Mouse (Mus musculus): Measurements from ENCODE around the gene Eipr1. TPM values are rescaled to one million over a fixed set of nuclear protein-coding genes. Genes with fewer than 3 reads are reported as not detected.

Gene Eipr1
- polyA plus RNA-seq, 1 experiment from 2014 or later: 43.0 TPM

GRCm38 (mm10) chr12:28872271-28872670, 120.7 kb downstream of the Eipr1 start:
- H3K4me2 ChIP-seq: no peak overlapping the region
- H3K36me3 ChIP-seq (ENCODE audit: control insufficient read depth, insufficient read depth, low read length): no peaks in the 10 kb centered on the region
- 86% methylated on average over 12 of the region's 12 CpGs for WGBS
- H3K27ac ChIP-seq (ENCODE audit: low read depth, low read length): no peak overlapping the region
- no peaks in the 10 kb centered on the region for H3K9me3 ChIP-seq (ENCODE audit: control insufficient read depth, low read length)
- H3K27me3 ChIP-seq (ENCODE audit: control insufficient read depth, insufficient read depth, low read length): no peaks in the 10 kb centered on the region
- no peak for ATAC-seq (ENCODE audit: low FRiP score)
- no peaks in the 10 kb centered on the region for H3K4me1 ChIP-seq (ENCODE audit: control insufficient read depth, insufficient read depth, low read length)
- no peak for DNase-seq (ENCODE audit: low spot score, missing footprints)
- no peak overlapping the region for H3K9ac ChIP-seq (ENCODE audit: low read length)
- no peak overlapping the region for H3K4me3 ChIP-seq (ENCODE audit: low read depth, low read length)

- Histone ChIP-seq H3K36me3 (ENCODE audit: control insufficient read depth, insufficient read depth, low read length) (no peaks in the 10 kb centered on the region), H3K27ac (ENCODE audit: low read depth, low read length) (no peak overlapping the region), H3K4me1 (ENCODE audit: control insufficient read depth, insufficient read depth, low read length) (no peaks in the 10 kb centered on the region), H3K27me3 (ENCODE audit: control insufficient read depth, insufficient read depth, low read length) (no peaks in the 10 kb centered on the region), H3K9ac (ENCODE audit: low read length) (no peak overlapping the region), H3K4me3 (ENCODE audit: low read depth, low read length) (no peak overlapping the region), H3K4me2 (no peak overlapping the region), H3K9me3 (ENCODE audit: control insufficient read depth, low read length) (no peaks in the 10 kb centered on the region)
- 82% methylated on average over 8 of the region's 8 CpGs for WGBS
- ATAC-seq (ENCODE audit: low FRiP score): no peak
- DNase-seq (ENCODE audit: low spot score, missing footprints): no peak
These were observed 123.2 kb downstream of the Eipr1 start for GRCm38 (mm10) chr12:28874781-28875251.

DNA sequence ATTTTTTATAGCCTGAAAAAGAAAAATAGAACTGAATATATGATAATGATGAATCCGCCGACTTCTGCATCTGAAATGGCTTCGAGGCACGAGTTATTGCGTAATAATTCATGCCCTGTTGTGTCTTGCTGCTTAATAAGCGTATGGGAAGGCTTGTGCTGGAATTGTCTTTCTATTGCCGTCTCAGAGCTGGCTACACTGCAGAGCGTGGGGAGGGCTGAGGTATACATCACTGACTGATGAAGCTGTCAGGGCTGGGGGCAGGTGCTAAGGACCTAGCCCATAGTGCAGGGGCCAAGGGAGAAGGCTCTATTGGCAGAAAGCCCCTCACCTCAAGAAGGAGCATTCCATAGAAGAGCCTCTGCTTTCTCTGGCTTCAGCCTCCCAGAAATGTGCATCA, 123.9 kb downstream of the Eipr1 start:
- Histone ChIP-seq H3K4me1 (ENCODE audit: control insufficient read depth, insufficient read depth, low read length) (0 out of 2 replicates have a peak, but pooled peaks cover 3% of the 10 kb centered on the region), H3K9me3 (ENCODE audit: control insufficient read depth, low read length) (no peaks in the 10 kb centered on the region), H3K27me3 (ENCODE audit: control insufficient read depth, insufficient read depth, low read length) (no peaks in the 10 kb centered on the region), H3K4me2 (no peak overlapping the region), H3K4me3 (ENCODE audit: low read depth, low read length) (no peak overlapping the region), H3K36me3 (ENCODE audit: control insufficient read depth, insufficient read depth, low read length) (no peaks in the 10 kb centered on the region), H3K9ac (ENCODE audit: low read length) (no peak overlapping the region), H3K27ac (ENCODE audit: low read depth, low read length) (no peak overlapping the region)
- WGBS: 90% methylated on average over 8 of the region's 8 CpGs
- no peak for ATAC-seq (ENCODE audit: low FRiP score)
- DNase-seq (ENCODE audit: low spot score, missing footprints): no peak

GRCm38 (mm10) chr12:28880471-28880870, 128.9 kb downstream of the Eipr1 start:
- H3K9ac ChIP-seq (ENCODE audit: low read length): no peak overlapping the region
- no peaks in the 10 kb centered on the region for H3K27me3 ChIP-seq (ENCODE audit: control insufficient read depth, insufficient read depth, low read length)
- H3K4me2 ChIP-seq: no peak overlapping the region
- H3K4me1 ChIP-seq (ENCODE audit: control insufficient read depth, insufficient read depth, low read length): 0 out of 2 replicates have a peak, but pooled peaks cover 4% of the 10 kb centered on the region
- DNase-seq (ENCODE audit: low spot score, missing footprints) (peak; percentile 77), ATAC-seq (ENCODE audit: low FRiP score) (0 out of 2 replicates have a peak, but pooled peaks have one; percentile 50)
- H3K4me3 ChIP-seq (ENCODE audit: low read depth, low read length): no peak overlapping the region
- H3K9me3 ChIP-seq (ENCODE audit: control insufficient read depth, low read length): no peaks in the 10 kb centered on the region
- H3K27ac ChIP-seq (ENCODE audit: low read depth, low read length): no peak overlapping the region; the same call in 1 of the 2 replicates
- no peaks in the 10 kb centered on the region for H3K36me3 ChIP-seq (ENCODE audit: control insufficient read depth, insufficient read depth, low read length)

DNA sequence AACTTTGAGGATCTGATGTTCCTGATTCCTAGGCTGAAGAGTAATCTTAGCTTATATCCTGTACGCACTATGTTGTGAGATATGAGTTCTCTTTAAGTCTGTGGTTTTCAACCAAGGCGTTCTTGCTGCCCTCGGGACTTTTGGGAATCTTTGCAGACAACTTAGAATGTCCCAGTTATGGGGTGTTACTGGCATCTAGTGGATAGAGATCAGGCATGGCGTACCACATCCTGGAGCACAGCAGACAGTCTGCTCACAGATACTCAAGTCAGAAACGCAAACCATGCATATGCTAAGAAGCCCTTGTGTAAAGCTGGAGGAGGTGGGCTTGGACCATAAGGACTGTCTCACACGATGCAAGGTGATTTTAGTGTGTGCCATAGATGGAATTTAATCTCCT, 136.1 kb downstream of the Eipr1 start:
- no peaks in the 10 kb centered on the region for H3K9me3 ChIP-seq (ENCODE audit: control insufficient read depth, low read length)
- H3K27ac ChIP-seq (ENCODE audit: low read depth, low read length): no peak overlapping the region
- no peak overlapping the region for H3K9ac ChIP-seq (ENCODE audit: low read length)
- peaks cover 3% of the 10 kb centered on the region; the same call in 1 of the 2 replicates for H3K4me1 ChIP-seq (ENCODE audit: control insufficient read depth, insufficient read depth, low read length)
- H3K36me3 ChIP-seq (ENCODE audit: control insufficient read depth, insufficient read depth, low read length): no peaks in the 10 kb centered on the region
- 85% methylated on average over 6 of the region's 6 CpGs for WGBS
- H3K27me3 ChIP-seq (ENCODE audit: control insufficient read depth, insufficient read depth, low read length): no peaks in the 10 kb centered on the region
- no peak for ATAC-seq (ENCODE audit: low FRiP score)
- no peak overlapping the region for H3K4me2 ChIP-seq
- peak; percentile 73 for DNase-seq (ENCODE audit: low spot score, missing footprints)
- no peak overlapping the region for H3K4me3 ChIP-seq (ENCODE audit: low read depth, low read length)

DNA sequence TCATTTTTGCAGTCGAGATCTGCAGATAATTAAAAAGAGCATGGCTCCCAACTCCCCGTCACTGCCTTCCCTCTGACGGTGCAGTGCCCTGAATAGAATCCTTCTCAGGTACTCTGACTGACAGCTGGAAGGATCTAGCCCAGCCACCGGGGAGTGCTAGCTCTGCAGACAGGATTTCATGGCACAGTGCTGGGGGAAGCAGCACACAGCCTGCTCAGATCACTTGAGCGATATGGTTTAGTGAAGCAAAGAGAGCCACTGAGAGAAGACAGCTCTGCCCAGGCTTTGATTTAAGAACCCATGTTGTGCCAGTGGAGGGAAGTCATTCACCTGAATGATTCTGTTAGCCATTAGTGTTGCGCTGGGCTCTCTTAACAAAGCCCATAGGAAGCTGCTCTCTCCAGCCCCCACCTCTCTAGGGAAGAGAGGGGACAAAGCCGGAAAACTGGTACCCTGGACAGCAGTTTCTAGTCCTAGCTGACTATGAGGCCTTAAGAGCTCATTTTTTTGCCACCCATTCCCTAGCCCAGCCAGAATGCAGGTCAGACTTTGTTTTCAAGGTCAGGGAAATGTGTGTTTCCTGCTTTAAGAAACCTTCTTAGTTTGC, 137.6 kb downstream of the Eipr1 start:
- WGBS: 46% methylated on average over 7 of the region's 7 CpGs
- Histone ChIP-seq H3K27me3 (ENCODE audit: control insufficient read depth, insufficient read depth, low read length) (no peaks in the 10 kb centered on the region), H3K36me3 (ENCODE audit: control insufficient read depth, insufficient read depth, low read length) (no peaks in the 10 kb centered on the region), H3K4me3 (ENCODE audit: low read depth, low read length) (no peak overlapping the region), H3K4me1 (ENCODE audit: control insufficient read depth, insufficient read depth, low read length) (peaks cover 3% of the 10 kb centered on the region; the same call in 1 of the 2 replicates), H3K27ac (ENCODE audit: low read depth, low read length) (no peak overlapping the region), H3K4me2 (no peak overlapping the region), H3K9ac (ENCODE audit: low read length) (no peak overlapping the region), H3K9me3 (ENCODE audit: control insufficient read depth, low read length) (no peaks in the 10 kb centered on the region)
- ATAC-seq (ENCODE audit: low FRiP score): 0 out of 2 replicates have a peak, but pooled peaks have one; percentile 30
- no peak for DNase-seq (ENCODE audit: low spot score, missing footprints)

DNA sequence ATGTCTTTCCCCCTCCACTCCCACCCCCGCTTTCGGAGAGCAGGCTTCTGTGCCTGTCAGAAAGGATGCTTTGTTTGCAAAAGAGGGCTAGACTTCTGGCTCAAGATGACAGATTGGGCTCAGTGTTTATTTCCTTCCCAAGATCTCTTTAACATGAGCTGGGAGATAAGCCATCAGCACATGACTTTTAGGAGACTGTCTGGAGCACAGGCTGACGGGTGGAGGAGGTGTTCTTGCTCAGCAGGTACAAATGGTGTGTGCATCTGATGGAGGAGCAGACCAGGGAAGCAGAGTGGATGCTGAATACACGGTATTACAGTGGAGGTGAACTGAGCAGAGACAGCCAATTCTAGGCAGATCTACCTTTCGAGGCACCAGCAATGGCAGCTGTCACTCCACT, 139.9 kb downstream of the Eipr1 start:
- H3K4me1 ChIP-seq (ENCODE audit: control insufficient read depth, insufficient read depth, low read length): peaks cover 3% of the 10 kb centered on the region; the same call in 1 of the 2 replicates
- H3K9me3 ChIP-seq (ENCODE audit: control insufficient read depth, low read length): no peaks in the 10 kb centered on the region
- H3K9ac ChIP-seq (ENCODE audit: low read length): no peak overlapping the region
- H3K4me3 ChIP-seq (ENCODE audit: low read depth, low read length): no peak overlapping the region
- H3K27me3 ChIP-seq (ENCODE audit: control insufficient read depth, insufficient read depth, low read length): no peaks in the 10 kb centered on the region
- no peaks in the 10 kb centered on the region for H3K36me3 ChIP-seq (ENCODE audit: control insufficient read depth, insufficient read depth, low read length)
- no peak overlapping the region for H3K4me2 ChIP-seq
- WGBS: 79% methylated on average over 5 of the region's 5 CpGs
- ATAC-seq (ENCODE audit: low FRiP score): no peak
- no peak for DNase-seq (ENCODE audit: low spot score, missing footprints)
- H3K27ac ChIP-seq (ENCODE audit: low read depth, low read length): no peak overlapping the region; the same call in 1 of the 2 replicates

DNA sequence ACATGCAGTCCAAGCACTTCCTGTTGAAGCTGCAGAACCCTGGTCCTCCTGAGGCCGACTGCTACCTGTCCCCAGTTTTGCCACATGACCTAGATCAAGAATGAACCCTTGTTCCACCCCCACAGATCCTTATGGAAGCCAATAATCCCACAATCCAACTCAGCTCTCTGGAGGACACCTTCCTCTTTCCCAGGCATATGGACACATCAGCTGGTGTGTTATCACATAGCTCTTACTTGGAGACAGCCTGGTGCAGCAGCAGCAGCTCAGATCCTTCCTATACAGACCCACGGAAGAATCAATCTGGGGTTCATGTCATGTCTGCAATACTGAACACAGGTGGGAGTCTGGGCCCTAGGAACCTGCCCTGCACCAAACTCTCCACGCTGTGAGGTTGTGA, 145.0 kb downstream of the Eipr1 start:
- Histone ChIP-seq H3K4me2 (no peak overlapping the region), H3K4me1 (ENCODE audit: control insufficient read depth, insufficient read depth, low read length) (0 out of 2 replicates have a peak, but pooled peaks cover 2% of the 10 kb centered on the region), H3K27ac (ENCODE audit: low read depth, low read length) (no peak overlapping the region), H3K9me3 (ENCODE audit: control insufficient read depth, low read length) (no peaks in the 10 kb centered on the region), H3K27me3 (ENCODE audit: control insufficient read depth, insufficient read depth, low read length) (no peaks in the 10 kb centered on the region), H3K4me3 (ENCODE audit: low read depth, low read length) (no peak overlapping the region), H3K9ac (ENCODE audit: low read length) (no peak overlapping the region), H3K36me3 (ENCODE audit: control insufficient read depth, insufficient read depth, low read length) (no peaks in the 10 kb centered on the region)
- no peak for ATAC-seq (ENCODE audit: low FRiP score)
- DNase-seq (ENCODE audit: low spot score, missing footprints): peak; percentile 17
- WGBS: 88% methylated on average over 3 of the region's 3 CpGs

- H3K4me1 ChIP-seq (ENCODE audit: control insufficient read depth, insufficient read depth, low read length): 0 out of 2 replicates have a peak, but pooled peaks cover 2% of the 10 kb centered on the region
- no peak overlapping the region for H3K27ac ChIP-seq (ENCODE audit: low read depth, low read length)
- 92% methylated on average over 6 of the region's 6 CpGs for WGBS
- H3K9ac ChIP-seq (ENCODE audit: low read length): no peak overlapping the region
- H3K4me2 ChIP-seq: no peak overlapping the region
- H3K36me3 ChIP-seq (ENCODE audit: control insufficient read depth, insufficient read depth, low read length): no peaks in the 10 kb centered on the region
- no peaks in the 10 kb centered on the region for H3K27me3 ChIP-seq (ENCODE audit: control insufficient read depth, insufficient read depth, low read length)
- DNase-seq (ENCODE audit: low spot score, missing footprints) (no peak), ATAC-seq (ENCODE audit: low FRiP score) (no peak)
- no peaks in the 10 kb centered on the region for H3K9me3 ChIP-seq (ENCODE audit: control insufficient read depth, low read length)
- no peak overlapping the region for H3K4me3 ChIP-seq (ENCODE audit: low read depth, low read length)
These were observed 146.7 kb downstream of the Eipr1 start for GRCm38 (mm10) chr12:28898307-28898706.
